Mouse (Mus musculus) kidney, adult 2 months (tissue): ENCODE measurements around the gene Tctn1.

Experiments used
- CTCF ChIP-seq: fragments of 200-500 bp; conservative IDR thresholded peaks from 2 replicates; pipeline ENCODE4 v1.5.1; 2011; ENCODE audit warnings: low read depth, mild to moderate bottlenecking, control low read depth, low read length, moderate library complexity, mixed read lengths; ENCODE audit not compliant: insufficient read depth, insufficient read length
- POLR2A ChIP-seq: fragments of 200-500 bp; IDR thresholded peaks from one replicate; pipeline ENCODE4 v1.6.1; 2011; ENCODE audit warnings: low read depth, low read length, control low read depth

DNA sequence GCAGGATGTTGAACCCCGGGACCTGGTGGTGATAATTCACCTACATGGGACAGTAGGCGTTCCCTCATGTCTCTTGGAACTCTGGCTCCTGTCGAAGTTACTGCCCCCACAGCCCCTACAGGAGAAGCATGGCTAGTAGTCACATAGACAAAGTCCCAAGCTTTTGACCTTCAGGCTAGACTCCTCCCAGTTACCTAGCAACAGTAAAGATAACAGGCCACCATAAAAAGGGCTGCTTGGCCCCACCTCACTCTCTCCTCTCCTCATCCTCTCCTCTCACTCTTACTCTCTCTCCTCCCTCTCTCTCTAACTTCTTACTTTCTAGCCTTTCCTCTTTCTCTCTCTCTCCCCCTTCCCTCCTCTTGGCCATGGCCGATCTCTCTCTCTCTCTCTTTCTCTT, 63.4 kb downstream of the Tctn1 start:
- TF ChIP-seq CTCF (no peak), POLR2A (no peak)
